Mouse (Mus musculus): ENCODE results near the gene Icam1. TPM values are rescaled to one million over a fixed set of nuclear protein-coding genes. Genes with fewer than 3 reads are reported as not detected.
"Not testable (repeated sequence)": the region's sequence is repeated elsewhere in the genome, so short reads cannot be mapped to it uniquely, and the experiment has no call there.

The Icam1 gene
- polyA plus RNA-seq, 1 experiment from 2014 or later = 4.0 TPM

GRCm38 (mm10) chr9:21002270-21002626 lies 13.5 kb upstream of the Icam1 start:
- no peak for DNase-seq (ENCODE audit: low spot score, missing footprints)
- Histone ChIP-seq H3K9ac (ENCODE audit: low read length) (peak overlapping the region; percentile 88), H3K4me3 (ENCODE audit: low read depth, low read length) (peak overlapping the region; percentile 84), H3K4me1 (ENCODE audit: control insufficient read depth, insufficient read depth, low read length) (no peaks in the 10 kb centered on the region), H3K27ac (ENCODE audit: low read depth, low read length) (0 out of 2 replicates have a peak overlapping the region, but pooled peaks have one; percentile 11), H3K9me3 (ENCODE audit: control insufficient read depth, low read length) (no peaks in the 10 kb centered on the region), H3K36me3 (ENCODE audit: control insufficient read depth, insufficient read depth, low read length) (peaks cover 1% of the 10 kb centered on the region; the same call in 1 of the 2 replicates), H3K27me3 (ENCODE audit: control insufficient read depth, insufficient read depth, low read length) (no peaks in the 10 kb centered on the region), H3K4me2 (peak overlapping the region; percentile 85)
- 14% methylated on average over 7 of the region's 7 CpGs for WGBS
- ATAC-seq (ENCODE audit: low FRiP score) = peak; percentile 57

GRCm38 (mm10) chr9:21002627-21003551 lies 12.9 kb upstream of the Icam1 start, which contains the start of gene Mrpl4:
TSS of gene Mrpl4 (plus strand) at chr9:21002738.
- H3K36me3 ChIP-seq (ENCODE audit: control insufficient read depth, insufficient read depth, low read length) = peaks cover 4% of the 10 kb centered on the region; the same call in 1 of the 2 replicates
- H3K27me3 ChIP-seq (ENCODE audit: control insufficient read depth, insufficient read depth, low read length) = no peaks in the 10 kb centered on the region
- H3K9ac ChIP-seq (ENCODE audit: low read length) = peak within 1 kb of the TSS; percentile 88
- WGBS = under 1% methylated on average over 72 of the region's 72 CpGs
- peak within 1 kb of the TSS; percentile 25; the same call in 1 of the 2 replicates for H3K27ac ChIP-seq (ENCODE audit: low read depth, low read length)
- no peaks in the 10 kb centered on the region for H3K4me1 ChIP-seq (ENCODE audit: control insufficient read depth, insufficient read depth, low read length)
- ATAC-seq (ENCODE audit: low FRiP score) = peak; percentile 90
- peak; percentile 99 for DNase-seq (ENCODE audit: low spot score, missing footprints)
- H3K9me3 ChIP-seq (ENCODE audit: control insufficient read depth, low read length) = no peaks in the 10 kb centered on the region
- H3K4me3 ChIP-seq (ENCODE audit: low read depth, low read length) = peak within 1 kb of the TSS; percentile 84
- peak within 1 kb of the TSS; percentile 85 for H3K4me2 ChIP-seq

GRCm38 (mm10) chr9:21007313-21007952 lies 8.4 kb upstream of the Icam1 start:
- no peaks in the 10 kb centered on the region for H3K9me3 ChIP-seq (ENCODE audit: control insufficient read depth, low read length)
- H3K4me3 ChIP-seq (ENCODE audit: low read depth, low read length) = no peak overlapping the region
- H3K4me2 ChIP-seq = no peak overlapping the region
- no peaks in the 10 kb centered on the region for H3K4me1 ChIP-seq (ENCODE audit: control insufficient read depth, insufficient read depth, low read length)
- no peak overlapping the region for H3K27ac ChIP-seq (ENCODE audit: low read depth, low read length)
- H3K36me3 ChIP-seq (ENCODE audit: control insufficient read depth, insufficient read depth, low read length) = peaks cover 4% of the 10 kb centered on the region; the same call in 1 of the 2 replicates
- no peaks in the 10 kb centered on the region for H3K27me3 ChIP-seq (ENCODE audit: control insufficient read depth, insufficient read depth, low read length)
- DNase-seq (ENCODE audit: low spot score, missing footprints) = no peak
- WGBS = 97% methylated on average over 10 of the region's 10 CpGs
- no peak overlapping the region for H3K9ac ChIP-seq (ENCODE audit: low read length)
- ATAC-seq (ENCODE audit: low FRiP score) = no peak

- Histone ChIP-seq H3K9ac (ENCODE audit: low read length) (no peak overlapping the region), H3K27ac (ENCODE audit: low read depth, low read length) (no peak overlapping the region), H3K4me2 (no peak overlapping the region), H3K36me3 (ENCODE audit: control insufficient read depth, insufficient read depth, low read length) (peaks cover 4% of the 10 kb centered on the region; the same call in 1 of the 2 replicates), H3K9me3 (ENCODE audit: control insufficient read depth, low read length) (no peaks in the 10 kb centered on the region), H3K4me1 (ENCODE audit: control insufficient read depth, insufficient read depth, low read length) (no peaks in the 10 kb centered on the region), H3K4me3 (ENCODE audit: low read depth, low read length) (no peak overlapping the region), H3K27me3 (ENCODE audit: control insufficient read depth, insufficient read depth, low read length) (no peaks in the 10 kb centered on the region)
- DNase-seq (ENCODE audit: low spot score, missing footprints) (no peak), ATAC-seq (ENCODE audit: low FRiP score) (no peak)
- 75% methylated on average over 7 of the region's 7 CpGs for WGBS
Observed at GRCm38 (mm10) chr9:21008007-21008406, 7.8 kb upstream of the Icam1 start.

- Histone ChIP-seq H3K27me3 (ENCODE audit: control insufficient read depth, insufficient read depth, low read length) (peaks cover 12% of the 10 kb centered on the region), H3K4me1 (ENCODE audit: control insufficient read depth, insufficient read depth, low read length) (no peaks in the 10 kb centered on the region), H3K4me2 (no peak overlapping the region), H3K4me3 (ENCODE audit: low read depth, low read length) (no peak overlapping the region), H3K9me3 (ENCODE audit: control insufficient read depth, low read length) (no peaks in the 10 kb centered on the region), H3K36me3 (ENCODE audit: control insufficient read depth, insufficient read depth, low read length) (peaks cover 4% of the 10 kb centered on the region; the same call in 1 of the 2 replicates), H3K9ac (ENCODE audit: low read length) (no peak overlapping the region), H3K27ac (ENCODE audit: low read depth, low read length) (no peak overlapping the region)
- 69% methylated on average over 2 of the region's 2 CpGs for WGBS
- no peak for DNase-seq (ENCODE audit: low spot score, missing footprints)
- no peak for ATAC-seq (ENCODE audit: low FRiP score)
Observed at GRCm38 (mm10) chr9:21010362-21010761, 5.4 kb upstream of the Icam1 start.

GRCm38 (mm10) chr9:21010939-21011541 lies 4.7 kb upstream of the Icam1 start:
- H3K4me2 ChIP-seq; H3K4me1 ChIP-seq (ENCODE audit: control insufficient read depth, insufficient read depth, low read length); ATAC-seq (ENCODE audit: low FRiP score); H3K9me3 ChIP-seq (ENCODE audit: control insufficient read depth, low read length); H3K9ac ChIP-seq (ENCODE audit: low read length); H3K4me3 ChIP-seq (ENCODE audit: low read depth, low read length); H3K36me3 ChIP-seq (ENCODE audit: control insufficient read depth, insufficient read depth, low read length); DNase-seq (ENCODE audit: low spot score, missing footprints); H3K27ac ChIP-seq (ENCODE audit: low read depth, low read length): not testable (repeated sequence)
- H3K27me3 ChIP-seq (ENCODE audit: control insufficient read depth, insufficient read depth, low read length) = peaks cover 19% of the 10 kb centered on the region
- WGBS = 74% methylated on average over 9 of the region's 9 CpGs

- Histone ChIP-seq H3K36me3 (ENCODE audit: control insufficient read depth, insufficient read depth, low read length) (peaks cover 4% of the 10 kb centered on the region; the same call in 1 of the 2 replicates), H3K9ac (ENCODE audit: low read length) (no peak overlapping the region), H3K4me1 (ENCODE audit: control insufficient read depth, insufficient read depth, low read length) (no peaks in the 10 kb centered on the region; the same call in 1 of the 2 replicates), H3K27me3 (ENCODE audit: control insufficient read depth, insufficient read depth, low read length) (peaks cover 27% of the 10 kb centered on the region), H3K9me3 (ENCODE audit: control insufficient read depth, low read length) (no peaks in the 10 kb centered on the region), H3K27ac (ENCODE audit: low read depth, low read length) (no peak overlapping the region), H3K4me2 (no peak overlapping the region), H3K4me3 (ENCODE audit: low read depth, low read length) (no peak overlapping the region)
- DNase-seq (ENCODE audit: low spot score, missing footprints) (no peak), ATAC-seq (ENCODE audit: low FRiP score) (no peak)
- 65% methylated on average over 5 of the region's 5 CpGs for WGBS
Observed at GRCm38 (mm10) chr9:21011846-21012312, 3.9 kb upstream of the Icam1 start.

- Histone ChIP-seq H3K27ac (ENCODE audit: low read depth, low read length) (no peak overlapping the region), H3K9ac (ENCODE audit: low read length) (no peak overlapping the region), H3K4me1 (ENCODE audit: control insufficient read depth, insufficient read depth, low read length) (no peaks in the 10 kb centered on the region; the same call in 1 of the 2 replicates), H3K4me3 (ENCODE audit: low read depth, low read length) (no peak overlapping the region), H3K9me3 (ENCODE audit: control insufficient read depth, low read length) (no peaks in the 10 kb centered on the region), H3K36me3 (ENCODE audit: control insufficient read depth, insufficient read depth, low read length) (peaks cover 2% of the 10 kb centered on the region; the same call in 1 of the 2 replicates), H3K27me3 (ENCODE audit: control insufficient read depth, insufficient read depth, low read length) (peaks cover 32% of the 10 kb centered on the region), H3K4me2 (no peak overlapping the region)
- DNase-seq (ENCODE audit: low spot score, missing footprints) (no peak), ATAC-seq (ENCODE audit: low FRiP score) (no peak)
- 50% methylated on average over 1 of the region's 1 CpGs for WGBS
Observed at GRCm38 (mm10) chr9:21012368-21012767, 3.4 kb upstream of the Icam1 start.

Measured in midbrain, embryonic 11.5 days (tissue).